Mouse (Mus musculus) CD4-positive naive resting alpha-beta T cell, adult 76 days (primary cell): ENCODE measurements around the gene Tmprss11d. TPM values are rescaled to one million over a fixed set of nuclear protein-coding genes. Genes with fewer than 3 reads are reported as not detected.

Experiments
- total RNA-seq: library from RNA; stranded (reverse); gene quantifications from one replicate; pipeline ENCODE4 v1.2.4, GENCODE M21; 2023

Gene Tmprss11d
- total RNA-seq = not detected

GRCm38 (mm10) chr5:86373320-86373719 is at the start of gene Tmprss11d:
Gene Tmprss11d (minus strand): TSS chr5:86373420.

GRCm38 (mm10) chr5:86289208-86289607 is 84.0 kb downstream of the Tmprss11d start, which contains the start of gene Tmprss11c:
Gene Tmprss11c (minus strand): TSS chr5:86289308.

Other genes with a start within 250 kb of the Tmprss11d start
- 15.6 TPM for gene Uba6, start 200.6 kb downstream of the Tmprss11d start, total RNA-seq
- not detected for gene Gnrhr, start 175.5 kb downstream of the Tmprss11d start, total RNA-seq
- not detected for gene Tmprss11c, start 84.1 kb downstream of the Tmprss11d start, total RNA-seq
- gene Tmprss11a, start 95.6 kb upstream of the Tmprss11d start, total RNA-seq = not detected
- gene Tmprss11g, start 145.2 kb upstream of the Tmprss11d start, total RNA-seq = not detected